Mouse (Mus musculus) bone marrow macrophage, adult 2 months (primary cell): ENCODE results near the gene Apip.

Experiments
- CTCF ChIP-seq: IDR thresholded peaks from 2 replicates; pipeline ENCODE4 v1.5.1; 2012; ENCODE audit warnings: low read depth, mild to moderate bottlenecking, low read length, moderate library complexity
- POLR2A ChIP-seq: IDR thresholded peaks from 2 replicates; pipeline ENCODE4 v1.6.1; 2012; ENCODE audit warnings: mild to moderate bottlenecking, low read depth, low read length, borderline replicate concordance

DNA sequence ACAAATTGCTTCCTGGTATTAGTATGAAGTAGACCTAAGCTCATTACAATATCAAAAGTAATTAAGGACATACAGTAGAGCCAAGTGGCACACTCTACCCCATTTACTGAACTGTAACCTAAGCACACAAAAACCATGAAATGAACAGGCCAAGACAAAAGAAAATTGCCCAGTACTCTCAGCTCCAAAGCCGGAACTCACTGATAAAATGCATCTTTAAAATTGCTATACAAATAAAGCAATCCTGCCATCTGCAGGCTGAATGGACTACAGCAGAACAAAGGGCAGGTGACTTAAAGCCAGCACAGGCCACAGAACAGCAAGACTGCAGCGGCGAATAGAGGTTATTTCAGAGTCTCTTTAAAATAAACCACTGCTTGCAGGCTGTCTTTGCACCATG lies 10.6 kb upstream of the Apip start:
- TF ChIP-seq CTCF (no peak), POLR2A (no peak)
